Mouse (Mus musculus): Measurements from ENCODE around the gene Birc5. TPM values are rescaled to one million over a fixed set of nuclear protein-coding genes. Genes with fewer than 3 reads are reported as not detected.
"Not testable (repeated sequence)": the region's sequence is repeated elsewhere in the genome, so short reads cannot be mapped to it uniquely, and the experiment has no call there.

Gene Birc5
- polyA plus RNA-seq, 1 experiment, result 230 TPM

GRCm38 (mm10) chr11:117809407-117810311 is 39.4 kb upstream of the Birc5 start, which contains the start of the genes Gm20708 and Syngr2:
Gene Gm20708, plus strand, starts transcription at chr11:117809668.
Gene Syngr2, plus strand, starts transcription at chr11:117809668.
- no peak for TF ChIP-seq MYOG (IDR thresholded peaks at IDR 0.05; ENCODE audit: control insufficient read depth, extremely low read depth, insufficient read length)
- no peak for TF ChIP-seq MYOD1 (IDR thresholded peaks at IDR 0.05; ENCODE audit: control insufficient read depth, insufficient read length, low read depth)
- TF ChIP-seq CTCF (IDR thresholded peaks at IDR 0.05; ENCODE audit: control insufficient read depth, insufficient read depth, insufficient read length), result no peak
- TF ChIP-seq FOSL1 (IDR thresholded peaks at IDR 0.05; ENCODE audit: insufficient read depth, low read length, poor library complexity, severe bottlenecking), result no peak
- no peak for TF ChIP-seq MAX (IDR thresholded peaks at IDR 0.05)
- TF ChIP-seq CEBPB (IDR thresholded peaks at IDR 0.05; ENCODE audit: low read depth), result no peak
- TF ChIP-seq USF1 (IDR thresholded peaks at IDR 0.05; ENCODE audit: low read depth), result no peak
- H3K4me3 ChIP-seq (ENCODE audit: insufficient read depth, poor library complexity, severe bottlenecking), result peak within 1 kb of the TSS; percentile 93
- peaks cover 53% of the 10 kb centered on the region for H3K79me2 ChIP-seq (ENCODE audit: control insufficient read depth, insufficient read depth)
- peaks cover 25% of the 10 kb centered on the region for H3K79me3 ChIP-seq (ENCODE audit: low read depth)
- peaks cover 30% of the 10 kb centered on the region for H3K36me3 ChIP-seq (ENCODE audit: control insufficient read depth, insufficient read depth)
- H3ac ChIP-seq (ENCODE audit: control insufficient read depth, insufficient read length, low read depth), result peak within 1 kb of the TSS; percentile 78
- no peaks in the 10 kb centered on the region for H3K27me3 ChIP-seq (ENCODE audit: control insufficient read depth, insufficient read depth, insufficient read length)

GRCm38 (mm10) chr11:117810401-117811046 is 38.5 kb upstream of the Birc5 start:
- Histone ChIP-seq H3K4me3 (ENCODE audit: insufficient read depth, poor library complexity, severe bottlenecking) (peak overlapping the region; percentile 93), H3K79me2 (ENCODE audit: control insufficient read depth, insufficient read depth) (peaks cover 62% of the 10 kb centered on the region), H3K36me3 (ENCODE audit: control insufficient read depth, insufficient read depth) (peaks cover 38% of the 10 kb centered on the region), H3K27me3 (ENCODE audit: control insufficient read depth, insufficient read depth, insufficient read length) (no peaks in the 10 kb centered on the region), H3K79me3 (ENCODE audit: low read depth) (peaks cover 25% of the 10 kb centered on the region), H3ac (ENCODE audit: control insufficient read depth, insufficient read length, low read depth) (peak overlapping the region; percentile 78)
- TF ChIP-seq USF1 (IDR thresholded peaks at IDR 0.05; ENCODE audit: low read depth) (no peak), MYOD1 (IDR thresholded peaks at IDR 0.05; ENCODE audit: control insufficient read depth, insufficient read length, low read depth) (peak; percentile 13)

- H3K4me3 ChIP-seq (ENCODE audit: insufficient read depth, poor library complexity, severe bottlenecking), result no peak overlapping the region
- H3K36me3 ChIP-seq (ENCODE audit: control insufficient read depth, insufficient read depth), result peaks cover 68% of the 10 kb centered on the region
- peaks cover 92% of the 10 kb centered on the region for H3K79me2 ChIP-seq (ENCODE audit: control insufficient read depth, insufficient read depth)
- TF ChIP-seq CEBPB (IDR thresholded peaks at IDR 0.05; ENCODE audit: low read depth), result no peak
- TF ChIP-seq USF1 (IDR thresholded peaks at IDR 0.05; ENCODE audit: low read depth), result no peak
- no peak for TF ChIP-seq FOSL1 (IDR thresholded peaks at IDR 0.05; ENCODE audit: insufficient read depth, low read length, poor library complexity, severe bottlenecking)
- no peak for TF ChIP-seq MYOD1 (IDR thresholded peaks at IDR 0.05; ENCODE audit: control insufficient read depth, insufficient read length, low read depth)
- no peak for TF ChIP-seq MAX (IDR thresholded peaks at IDR 0.05)
- TF ChIP-seq MYOG (IDR thresholded peaks at IDR 0.05; ENCODE audit: control insufficient read depth, extremely low read depth, insufficient read length), result no peak
- TF ChIP-seq CTCF (IDR thresholded peaks at IDR 0.05; ENCODE audit: control insufficient read depth, insufficient read depth, insufficient read length), result no peak
- peaks cover 41% of the 10 kb centered on the region for H3K79me3 ChIP-seq (ENCODE audit: low read depth)
- no peaks in the 10 kb centered on the region for H3K27me3 ChIP-seq (ENCODE audit: control insufficient read depth, insufficient read depth, insufficient read length)
- no peak overlapping the region for H3ac ChIP-seq (ENCODE audit: control insufficient read depth, insufficient read length, low read depth)
Measured at GRCm38 (mm10) chr11:117813867-117814266, 35.2 kb upstream of the Birc5 start.

GRCm38 (mm10) chr11:117814704-117815366 is 34.2 kb upstream of the Birc5 start:
- no peak overlapping the region for H3K4me3 ChIP-seq (ENCODE audit: insufficient read depth, poor library complexity, severe bottlenecking)
- H3K79me3 ChIP-seq (ENCODE audit: low read depth), result peaks cover 50% of the 10 kb centered on the region
- TF ChIP-seq MAX (IDR thresholded peaks at IDR 0.05), result no peak
- no peak for TF ChIP-seq MYOD1 (IDR thresholded peaks at IDR 0.05; ENCODE audit: control insufficient read depth, insufficient read length, low read depth)
- no peak for TF ChIP-seq CTCF (IDR thresholded peaks at IDR 0.05; ENCODE audit: control insufficient read depth, insufficient read depth, insufficient read length)
- no peak for TF ChIP-seq FOSL1 (IDR thresholded peaks at IDR 0.05; ENCODE audit: insufficient read depth, low read length, poor library complexity, severe bottlenecking)
- TF ChIP-seq CEBPB (IDR thresholded peaks at IDR 0.05; ENCODE audit: low read depth), result no peak
- TF ChIP-seq MYOG (IDR thresholded peaks at IDR 0.05; ENCODE audit: control insufficient read depth, extremely low read depth, insufficient read length), result no peak
- no peaks in the 10 kb centered on the region for H3K27me3 ChIP-seq (ENCODE audit: control insufficient read depth, insufficient read depth, insufficient read length)
- peaks cover 78% of the 10 kb centered on the region for H3K36me3 ChIP-seq (ENCODE audit: control insufficient read depth, insufficient read depth)
- H3K79me2 ChIP-seq (ENCODE audit: control insufficient read depth, insufficient read depth), result peaks cover 96% of the 10 kb centered on the region
- no peak overlapping the region for H3ac ChIP-seq (ENCODE audit: control insufficient read depth, insufficient read length, low read depth)

GRCm38 (mm10) chr11:117815850-117816249 is 33.2 kb upstream of the Birc5 start:
- H3K4me3 ChIP-seq (ENCODE audit: insufficient read depth, poor library complexity, severe bottlenecking); H3ac ChIP-seq (ENCODE audit: control insufficient read depth, insufficient read length, low read depth); H3K27me3 ChIP-seq (ENCODE audit: control insufficient read depth, insufficient read depth, insufficient read length): not testable (repeated sequence)
- Histone ChIP-seq H3K36me3 (ENCODE audit: control insufficient read depth, insufficient read depth) (peaks cover 88% of the 10 kb centered on the region), H3K79me3 (ENCODE audit: low read depth) (peaks cover 59% of the 10 kb centered on the region), H3K79me2 (ENCODE audit: control insufficient read depth, insufficient read depth) (peaks cover 97% of the 10 kb centered on the region)

All from C2C12 (cell line).